Mouse (Mus musculus) forebrain, embryonic 16.5 days (tissue): ENCODE results near the gene Olfr644. TPM values are rescaled to one million over a fixed set of nuclear protein-coding genes. Genes with fewer than 3 reads are reported as not detected.

Experiments used
- ATAC-seq: fragments of 200-750 bp; cut with Nextera tagmentation; 2 replicates; pipeline ENCODE4 v1.8.0; 2017; ENCODE audit warnings: mild to moderate bottlenecking, moderate library complexity
- H3K27ac ChIP-seq: fragments of 300-500 bp; sonication (generic); 2 replicates; pipeline ENCODE4 v1.5.1; 2014; ENCODE audit warnings: low read length, control low read depth
- H3K27me3 ChIP-seq: fragments of 300-500 bp; sonication (generic); replicated peaks from 2 replicates; pipeline ENCODE4 v1.6.1; 2014; ENCODE audit warnings: low read length; ENCODE audit not compliant: control insufficient read depth, insufficient read depth
- H3K36me3 ChIP-seq: fragments of 300-500 bp; sonication (generic); 2 replicates; pipeline ENCODE4 v1.6.1; 2014; ENCODE audit not compliant: control insufficient read depth, insufficient read depth
- H3K4me1 ChIP-seq: fragments of 300-500 bp; sonication (generic); replicated peaks from 2 replicates; pipeline ENCODE4 v1.6.1; 2014; ENCODE audit warnings: low read length; ENCODE audit not compliant: control insufficient read depth, insufficient read depth
- H3K4me2 ChIP-seq: fragments of 300-500 bp; sonication (generic); 2 replicates; pipeline ENCODE4 v1.6.1; 2014; ENCODE audit warnings: mild to moderate bottlenecking, low read length, control low read depth
- H3K4me3 ChIP-seq: fragments of 300-500 bp; sonication (generic); replicated peaks from 2 replicates; pipeline ENCODE4 v1.5.1; 2014; ENCODE audit warnings: mild to moderate bottlenecking, low read length, control low read depth
- H3K9ac ChIP-seq: fragments of 300-500 bp; sonication (generic); replicated peaks from 2 replicates; pipeline ENCODE4 v1.6.1; 2014; ENCODE audit warnings: low read depth, low read length, control low read depth
- H3K9me3 ChIP-seq: fragments of 300-500 bp; sonication (generic); 2 replicates; pipeline ENCODE4 v1.6.1; 2016; ENCODE audit warnings: low read length; ENCODE audit not compliant: control insufficient read depth
- WGBS: fragments of 180-500 bp; shearing (Covaris S2); extraction: QIAGEN DNeasy Blood & Tissue Kit; methylation state at CpG from one replicate; pipeline ENCODE4 v1.1.7; 2014; 5-methylcytosine and 5-hydroxymethylcytosine counted together
- polyA plus RNA-seq: library from polyadenylated mRNA; unstranded; fragments of >200 nt; fragmentation: Nextera tagmentation; extraction: Ambion mirVana; gene quantifications from 2 replicates; pipeline ENCODE4 v1.2.1, GENCODE M21; 2015

Gene Olfr644
- polyA plus RNA-seq, 1 experiment from 2014 or later: not detected

GRCm38 (mm10) chr7:104026978-104027377 lies 44.7 kb downstream of the Olfr644 start:
- H3K9ac ChIP-seq: no peak overlapping the region
- no peaks in the 10 kb centered on the region for H3K36me3 ChIP-seq
- WGBS: 84% methylated on average over 3 of the region's 3 CpGs
- no peaks in the 10 kb centered on the region for H3K27me3 ChIP-seq
- no peak for ATAC-seq
- H3K4me2 ChIP-seq: no peak overlapping the region
- H3K27ac ChIP-seq: no peak overlapping the region
- no peak overlapping the region for H3K4me3 ChIP-seq
- H3K4me1 ChIP-seq: no peaks in the 10 kb centered on the region
- no peaks in the 10 kb centered on the region for H3K9me3 ChIP-seq

- Histone ChIP-seq H3K4me3 (no peak within 1 kb of the TSS), H3K9ac (no peak within 1 kb of the TSS), H3K4me1 (no peaks in the 10 kb centered on the region), H3K4me2 (no peak within 1 kb of the TSS), H3K27ac (no peak within 1 kb of the TSS), H3K36me3 (no peaks in the 10 kb centered on the region), H3K27me3 (no peaks in the 10 kb centered on the region), H3K9me3 (no peaks in the 10 kb centered on the region)
- 85% methylated on average over 6 of the region's 6 CpGs for WGBS
- no peak for ATAC-seq
Measured at GRCm38 (mm10) chr7:104025473-104025872, 46.2 kb downstream of the Olfr644 start, which contains the start of gene Olfr640. Gene Olfr640 (minus strand): TSS chr7:104025573.

GRCm38 (mm10) chr7:104021651-104022050 lies 50.0 kb downstream of the Olfr644 start:
- H3K27ac ChIP-seq: no peak overlapping the region
- no peaks in the 10 kb centered on the region for H3K36me3 ChIP-seq
- H3K4me1 ChIP-seq: no peaks in the 10 kb centered on the region
- ATAC-seq: no peak
- no peak overlapping the region for H3K4me2 ChIP-seq
- H3K9me3 ChIP-seq: no peaks in the 10 kb centered on the region
- H3K27me3 ChIP-seq: no peaks in the 10 kb centered on the region
- WGBS: 93% methylated on average over 6 of the region's 6 CpGs
- H3K9ac ChIP-seq: no peak overlapping the region
- no peak overlapping the region for H3K4me3 ChIP-seq

- Histone ChIP-seq H3K4me1 (no peaks in the 10 kb centered on the region), H3K9ac (no peak overlapping the region), H3K9me3 (no peaks in the 10 kb centered on the region), H3K4me2 (no peak overlapping the region), H3K27ac (no peak overlapping the region), H3K27me3 (no peaks in the 10 kb centered on the region), H3K4me3 (no peak overlapping the region), H3K36me3 (no peaks in the 10 kb centered on the region)
- ATAC-seq: no peak
- WGBS: 71% methylated on average over 1 of the region's 1 CpGs
Measured at GRCm38 (mm10) chr7:104018953-104019352, 52.7 kb downstream of the Olfr644 start.

GRCm38 (mm10) chr7:104017203-104017602 lies 54.5 kb downstream of the Olfr644 start, which contains the start of gene Olfr639:
Gene Olfr639 (minus strand): TSS chr7:104017303.
- H3K4me3 ChIP-seq: no peak within 1 kb of the TSS
- H3K9ac ChIP-seq: no peak within 1 kb of the TSS
- no peaks in the 10 kb centered on the region for H3K4me1 ChIP-seq
- no peak within 1 kb of the TSS for H3K27ac ChIP-seq
- H3K36me3 ChIP-seq: no peaks in the 10 kb centered on the region
- H3K9me3 ChIP-seq: no peaks in the 10 kb centered on the region
- ATAC-seq: no peak
- H3K4me2 ChIP-seq: no peak within 1 kb of the TSS
- no peaks in the 10 kb centered on the region for H3K27me3 ChIP-seq

Other genes starting within 250 kb of the Olfr644 start
- gene Hbb-bs, start 243.8 kb downstream of the Olfr644 start, polyA plus RNA-seq: 3,869 and 4,747 TPM in 2 replicates
- gene Hbb-bh2, start 231.3 kb downstream of the Olfr644 start, polyA plus RNA-seq: not detected in 2 replicates
- gene Hbb-bh1, start 228.7 kb downstream of the Olfr644 start, polyA plus RNA-seq: 0.43 TPM in 1 of 2 replicates, not detected in the other
- 24.4 and 25.7 TPM in 2 replicates for gene Hbb-y, start 218.7 kb downstream of the Olfr644 start, polyA plus RNA-seq
- gene Olfr66, start 185.6 kb downstream of the Olfr644 start, polyA plus RNA-seq: not detected in 2 replicates
- gene Olfr64, start 177.4 kb downstream of the Olfr644 start, polyA plus RNA-seq: not detected in 2 replicates
- not detected in 2 replicates for gene Olfr65, start 168.4 kb downstream of the Olfr644 start, polyA plus RNA-seq
- gene Olfr631, start 143.0 kb downstream of the Olfr644 start, polyA plus RNA-seq: not detected in 2 replicates
- not detected in 2 replicates for gene Olfr632, start 137.5 kb downstream of the Olfr644 start, polyA plus RNA-seq
- gene Olfr633, start 127.4 kb downstream of the Olfr644 start, polyA plus RNA-seq: not detected in 2 replicates
- gene Olfr635, start 100.7 kb downstream of the Olfr644 start, polyA plus RNA-seq: not detected in 2 replicates
- gene Olfr638, start 73.1 kb downstream of the Olfr644 start, polyA plus RNA-seq: not detected in 2 replicates
- not detected in 2 replicates for gene Olfr639, start 54.6 kb downstream of the Olfr644 start, polyA plus RNA-seq
- gene Olfr640, start 46.3 kb downstream of the Olfr644 start, polyA plus RNA-seq: not detected in 2 replicates
- not detected in 2 replicates for gene Olfr641, start 36.4 kb downstream of the Olfr644 start, polyA plus RNA-seq
- gene Olfr642, start 19.2 kb downstream of the Olfr644 start, polyA plus RNA-seq: not detected in 2 replicates
- gene 4930516K23Rik, start 10.4 kb downstream of the Olfr644 start, polyA plus RNA-seq: not detected in 2 replicates
- gene Olfr645, start 13.6 kb upstream of the Olfr644 start, polyA plus RNA-seq: not detected in 2 replicates
- not detected in 2 replicates for gene Olfr646, start 33.0 kb upstream of the Olfr644 start, polyA plus RNA-seq
- not detected in 2 replicates for gene Ubqln5, start 58.0 kb upstream of the Olfr644 start, polyA plus RNA-seq
- not detected in 2 replicates for gene Olfr643, start 65.5 kb upstream of the Olfr644 start, polyA plus RNA-seq
- 0.10 TPM in 1 of 2 replicates, not detected in the other for gene Ubqln3, start 71.4 kb upstream of the Olfr644 start, polyA plus RNA-seq
- not detected in 2 replicates for gene Ubqlnl, start 78.7 kb upstream of the Olfr644 start, polyA plus RNA-seq
- gene Olfm5, start 93.0 kb upstream of the Olfr644 start, polyA plus RNA-seq: 2.1 TPM in 1 of 2 replicates, not detected in the other
- 0.45 and 0.81 TPM in 2 replicates for gene Olfr648, start 111.5 kb upstream of the Olfr644 start, polyA plus RNA-seq
- not detected in 2 replicates for gene Olfr649, start 124.1 kb upstream of the Olfr644 start, polyA plus RNA-seq
- 0.31 and 0.61 TPM in 2 replicates for gene Trim6, start 146.9 kb upstream of the Olfr644 start, polyA plus RNA-seq
- 0.54 and 0.67 TPM in 2 replicates for gene Trim34a, start 172.6 kb upstream of the Olfr644 start, polyA plus RNA-seq
- 0.23 TPM in 1 of 2 replicates, not detected in the other for gene Trim5, start 216.2 kb upstream of the Olfr644 start, polyA plus RNA-seq
- gene Trim12a, start 243.6 kb upstream of the Olfr644 start, polyA plus RNA-seq: 0.96 and 1.6 TPM in 2 replicates